Comparison of ENCODE assay signal across 8 mouse cellular contexts in genomic region chr12:112001223-112001622, GRCm38 (mm10). TPM values are rescaled to one million over a fixed set of nuclear protein-coding genes. Genes with fewer than 3 reads are reported as not detected.
DNase-seq lines count a peak whose midpoint lies in the region; TF ChIP-seq lines count a peak whose summit lies in the region.

No protein-coding gene starts in this region.

- H3K4me1 ChIP-seq in lung, adult 2 months (ENCODE audit: control insufficient read depth, insufficient read depth, low read length) = no peaks in the 10 kb centered on the region

- 17% methylated on average over 8 of the region's 8 CpGs for WGBS in large intestine, adult 2 months
- WGBS in lung, adult 2 months = 19% methylated on average over 8 of the region's 8 CpGs

- TF ChIP-seq CTCF in lung, adult 2 months (IDR thresholded peaks at IDR 0.05; ENCODE audit: insufficient read depth, low read length) = peak; percentile 52

- no peak for TF ChIP-seq POLR2A in lung, adult 2 months (IDR thresholded peaks at IDR 0.05; ENCODE audit: borderline replicate concordance, extremely low read depth, low read depth, low read length)

- peak; percentile 61 to 66 for DNase-seq in B cell, adult 2 months
- peak; percentile 31 for DNase-seq in T-cell, adult 2 months (ENCODE audit: low spot score)
- peak; percentile 75 to 85 for DNase-seq in cerebellum, postnatal 25 days
- DNase-seq in gastrocnemius, postnatal 14 days = peak; percentile 69
- peak; percentile 19 for DNase-seq in large intestine, adult 2 months (ENCODE audit: low read depth, low spot score)
- peak; percentile 55 for DNase-seq in lung, adult 2 months
- DNase-seq in ovary, postnatal 10 days (ENCODE audit: low spot score) = peak; percentile 17
- peak; percentile 41 to 49 for DNase-seq in thymus, postnatal 36 days

- intact Hi-C loops in gastrocnemius, postnatal 14 days (cut with DNase I; ENCODE audit: low total_unique reads) = no loop called here

- no peak overlapping the region for H3K4me3 ChIP-seq in lung, adult 2 months (replicated peaks; ENCODE audit: extremely low read depth, low read depth, low read length)

RNA-seq across cellular contexts. Expression of gene Rd3l, which starts 20.1 kb away (rescaled TPM):
- total RNA-seq in gastrocnemius, postnatal 14 days (2021) = not detected
- polyA plus RNA-seq in large intestine, adult 2 months (2012; rRNA removed) = not detected in 2 replicates
- not detected in 2 replicates for polyA plus RNA-seq in lung, adult 2 months (2012; rRNA removed)

RNA-seq across cellular contexts. Expression of gene Tdrd9, which starts 29.9 kb away (rescaled TPM):
- under 1 TPM; 0.31 to 0.38 TPM for total RNA-seq in gastrocnemius, postnatal 14 days (2021)
- polyA plus RNA-seq in large intestine, adult 2 months (2012; rRNA removed) = 0.05 and 0.16 TPM in 2 replicates
- polyA plus RNA-seq in lung, adult 2 months (2012; rRNA removed) = 0.05 and 0.09 TPM in 2 replicates

RNA-seq across cellular contexts. Expression of gene Atp5mpl, which starts 34.4 kb away (rescaled TPM):
- 100 to 1,000 TPM; 816 to 919 TPM for total RNA-seq in gastrocnemius, postnatal 14 days (2021)
- polyA plus RNA-seq in large intestine, adult 2 months (2012; rRNA removed) = 111 and 121 TPM in 2 replicates
- polyA plus RNA-seq in lung, adult 2 months (2012; rRNA removed) = 10.4 and 20.5 TPM in 2 replicates

Comparison
In these comparisons a context has a peak if more than half of its experiments do, and no peak if none do; other contexts are left out.
1. DNase-seq: peak in every context shown above with its lines; median percentile 80 in cerebellum, postnatal 25 days; 69 in gastrocnemius, postnatal 14 days; 64 in B cell, adult 2 months; 55 in lung, adult 2 months; 45 in thymus, postnatal 36 days; 31 in T-cell, adult 2 months; 19 in large intestine, adult 2 months; 17 in ovary, postnatal 10 days.